Mouse (Mus musculus) megakaryocyte, embryonic 14.5 days (primary cell): ENCODE results near the gene Egfem1. TPM values are rescaled to one million over a fixed set of nuclear protein-coding genes. Genes with fewer than 3 reads are reported as not detected.

Experiments
- H3K27me3 ChIP-seq: replicated peaks from 2 replicates; pipeline ENCODE3; 2012; ENCODE audit warnings: inconsistent platforms
- H3K36me3 ChIP-seq: replicated peaks from 2 replicates; pipeline ENCODE3; 2012; ENCODE audit warnings: low read length, inconsistent platforms, mixed read lengths
- H3K4me1 ChIP-seq: 2 replicates; pipeline ENCODE4 v1.6.1; 2012; ENCODE audit warnings: inconsistent platforms
- H3K4me3 ChIP-seq: replicated peaks from 2 replicates; pipeline ENCODE3; 2012; ENCODE audit warnings: moderate library complexity, mild to moderate bottlenecking, inconsistent platforms
- H3K9me3 ChIP-seq: 2 replicates; pipeline ENCODE4 v1.6.1; 2012; ENCODE audit warnings: inconsistent platforms
- FLI1 ChIP-seq: IDR thresholded peaks from 2 replicates; pipeline ENCODE4 v1.6.1; 2012; ENCODE audit warnings: low read length, inconsistent platforms, mixed read lengths
- GATA1 ChIP-seq: IDR thresholded peaks from 3 replicates; pipeline ENCODE4 v1.6.1; 2012; ENCODE audit warnings: mixed read lengths, low read length, inconsistent platforms, borderline replicate concordance
- polyA plus RNA-seq: library from polyadenylated mRNA; stranded (reverse); fragments of >175 nt; gene quantifications from 2 replicates; pipeline ENCODE4 v1.2.3, GENCODE M21; 2012; ENCODE audit warnings: low replicate concordance; ENCODE audit not compliant: insufficient read depth

Gene Egfem1
- polyA plus RNA-seq, 1 experiment: not detected

- TF ChIP-seq GATA1: no peak
- no peak for TF ChIP-seq FLI1
- Histone ChIP-seq H3K36me3 (no peaks in the 10 kb centered on the region), H3K9me3 (peaks cover 8% of the 10 kb centered on the region; the same call in 1 of the 2 replicates), H3K4me1 (peaks cover 3% of the 10 kb centered on the region; the same call in 1 of the 2 replicates), H3K4me3 (no peak overlapping the region), H3K27me3 (peaks cover 26% of the 10 kb centered on the region)
These were observed 306 bp upstream of the Egfem1 start for GRCm38 (mm10) chr3:29081517-29081916.

GRCm38 (mm10) chr3:29082296-29082995, 623 bp downstream of the Egfem1 start:
- Histone ChIP-seq H3K9me3 (peaks cover 8% of the 10 kb centered on the region; the same call in 1 of the 2 replicates), H3K4me1 (peaks cover 3% of the 10 kb centered on the region; the same call in 1 of the 2 replicates), H3K4me3 (peak overlapping the region; percentile 14), H3K27me3 (peaks cover 26% of the 10 kb centered on the region), H3K36me3 (no peaks in the 10 kb centered on the region)
- TF ChIP-seq FLI1 (no peak), GATA1 (no peak)

DNA sequence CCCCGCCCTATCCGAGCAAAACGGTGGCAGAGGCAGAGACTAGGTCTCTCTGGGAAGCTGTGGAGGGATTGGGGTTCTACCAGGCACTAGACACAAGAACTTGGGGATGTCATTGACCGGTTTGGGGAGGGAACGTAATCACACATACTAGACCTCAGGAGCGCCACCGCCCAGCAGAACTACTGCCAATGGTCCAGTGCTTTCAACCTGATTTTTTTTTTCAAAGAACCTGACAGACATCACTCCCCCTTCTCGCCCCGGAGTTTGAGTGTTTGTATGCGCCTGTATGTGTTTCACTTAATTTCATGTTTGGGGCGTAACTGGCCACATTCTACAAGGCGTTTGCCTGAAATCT, 1.1 kb downstream of the Egfem1 start:
- Histone ChIP-seq H3K4me3 (no peak overlapping the region), H3K27me3 (peaks cover 26% of the 10 kb centered on the region), H3K4me1 (peaks cover 3% of the 10 kb centered on the region; the same call in 1 of the 2 replicates), H3K36me3 (no peaks in the 10 kb centered on the region), H3K9me3 (peaks cover 8% of the 10 kb centered on the region; the same call in 1 of the 2 replicates)
- TF ChIP-seq GATA1 (no peak), FLI1 (no peak)

DNA sequence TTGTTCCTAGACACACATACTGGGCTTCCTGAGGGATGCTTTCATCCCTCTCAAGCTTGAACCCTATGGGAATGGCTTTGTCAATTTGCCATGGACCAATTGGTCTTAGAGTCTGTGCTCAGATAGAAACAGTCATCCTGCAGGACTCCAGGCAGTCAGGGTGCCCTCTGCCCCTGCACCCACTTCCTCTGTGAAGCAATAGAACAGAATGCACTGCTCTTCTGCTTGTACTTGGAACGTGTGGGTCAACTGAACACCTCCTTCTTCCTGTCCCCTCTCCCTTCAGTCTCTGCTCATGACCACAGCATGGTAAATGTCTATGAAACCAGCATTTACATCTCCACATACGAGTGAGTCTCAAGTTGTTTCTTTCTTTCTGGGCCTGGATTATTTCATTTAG, 16.6 kb downstream of the Egfem1 start:
- no peaks in the 10 kb centered on the region for H3K36me3 ChIP-seq
- H3K4me3 ChIP-seq: no peak overlapping the region
- no peaks in the 10 kb centered on the region for H3K9me3 ChIP-seq
- H3K4me1 ChIP-seq: no peaks in the 10 kb centered on the region
- no peak for TF ChIP-seq GATA1
- TF ChIP-seq FLI1: no peak
- H3K27me3 ChIP-seq: no peaks in the 10 kb centered on the region

GRCm38 (mm10) chr3:29106016-29106723, 24.3 kb downstream of the Egfem1 start:
- Histone ChIP-seq H3K36me3 (no peaks in the 10 kb centered on the region), H3K27me3 (no peaks in the 10 kb centered on the region), H3K4me1 (no peaks in the 10 kb centered on the region), H3K9me3 (no peaks in the 10 kb centered on the region), H3K4me3 (no peak overlapping the region)
- TF ChIP-seq GATA1 (no peak), FLI1 (no peak)

- no peak for TF ChIP-seq GATA1
- TF ChIP-seq FLI1: no peak
- Histone ChIP-seq H3K9me3 (no peaks in the 10 kb centered on the region), H3K27me3 (no peaks in the 10 kb centered on the region), H3K4me3 (no peak overlapping the region), H3K4me1 (no peaks in the 10 kb centered on the region), H3K36me3 (no peaks in the 10 kb centered on the region)
These were observed 25.3 kb downstream of the Egfem1 start for GRCm38 (mm10) chr3:29107134-29107533.

- TF ChIP-seq GATA1: no peak
- no peak for TF ChIP-seq FLI1
- H3K9me3 ChIP-seq: 0 out of 2 replicates have a peak, but pooled peaks cover 1% of the 10 kb centered on the region
- no peaks in the 10 kb centered on the region for H3K27me3 ChIP-seq
- H3K4me1 ChIP-seq: no peaks in the 10 kb centered on the region
- no peaks in the 10 kb centered on the region for H3K36me3 ChIP-seq
- no peak overlapping the region for H3K4me3 ChIP-seq
These were observed 28.5 kb downstream of the Egfem1 start for GRCm38 (mm10) chr3:29110321-29110720.

DNA sequence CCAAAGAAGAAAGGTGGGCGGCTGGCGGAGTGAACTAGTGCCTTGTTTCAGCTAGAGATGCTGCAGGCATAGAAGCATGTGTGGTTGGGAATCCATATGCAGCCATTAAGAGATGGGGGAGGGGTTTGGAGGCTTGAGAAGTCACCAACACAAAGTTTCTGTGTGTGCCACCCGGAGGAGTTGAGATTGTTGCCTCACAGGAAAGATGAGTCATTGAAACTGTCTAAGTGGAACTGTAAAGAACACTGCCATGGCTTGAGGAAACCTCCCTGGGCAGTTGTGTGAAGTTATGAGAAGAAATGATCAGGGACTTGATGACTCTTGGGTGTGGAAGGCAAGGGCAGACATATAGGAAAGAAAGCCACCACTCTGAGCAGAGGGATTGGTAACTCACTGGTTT, 32.7 kb downstream of the Egfem1 start:
- Histone ChIP-seq H3K27me3 (no peaks in the 10 kb centered on the region), H3K36me3 (no peaks in the 10 kb centered on the region), H3K9me3 (0 out of 2 replicates have a peak, but pooled peaks cover 2% of the 10 kb centered on the region), H3K4me3 (no peak overlapping the region), H3K4me1 (no peaks in the 10 kb centered on the region)
- TF ChIP-seq FLI1 (no peak), GATA1 (no peak)

- no peaks in the 10 kb centered on the region for H3K4me1 ChIP-seq
- H3K27me3 ChIP-seq: no peaks in the 10 kb centered on the region
- TF ChIP-seq GATA1 (no peak), FLI1 (no peak)
- no peak overlapping the region for H3K4me3 ChIP-seq
- H3K9me3 ChIP-seq: 0 out of 2 replicates have a peak, but pooled peaks cover 2% of the 10 kb centered on the region
- no peaks in the 10 kb centered on the region for H3K36me3 ChIP-seq
These were observed 35.6 kb downstream of the Egfem1 start for GRCm38 (mm10) chr3:29117379-29117778.

DNA sequence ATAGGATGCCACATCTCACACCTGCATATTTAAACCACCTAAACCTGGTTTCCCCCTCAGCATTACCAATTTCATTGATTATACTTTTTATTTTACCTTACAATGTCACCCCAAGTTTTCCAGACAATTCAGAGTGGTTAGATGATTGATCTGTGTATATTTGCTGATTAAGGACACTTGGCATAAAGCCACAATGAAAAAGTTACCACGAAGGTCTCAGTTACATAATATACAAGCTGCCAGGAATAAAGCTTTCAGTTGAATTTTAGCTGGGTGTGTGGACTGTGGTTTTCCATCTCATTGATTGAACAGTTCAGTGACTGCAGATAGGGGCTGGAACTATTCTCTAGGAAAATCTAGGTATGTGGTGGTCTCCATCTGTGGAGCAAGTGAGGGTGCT, 40.7 kb downstream of the Egfem1 start:
- no peaks in the 10 kb centered on the region for H3K36me3 ChIP-seq
- TF ChIP-seq GATA1 (no peak), FLI1 (no peak)
- H3K4me1 ChIP-seq: no peaks in the 10 kb centered on the region
- no peaks in the 10 kb centered on the region for H3K27me3 ChIP-seq
- no peak overlapping the region for H3K4me3 ChIP-seq
- H3K9me3 ChIP-seq: no peaks in the 10 kb centered on the region
